8 mouse cellular contexts compared by ENCODE assay signal in genomic region chr10:18545813-18546235, GRCm38 (mm10). TPM values are rescaled to one million over a fixed set of nuclear protein-coding genes. Genes with fewer than 3 reads are reported as not detected.
DNase-seq lines count a peak whose midpoint lies in the region; ATAC-seq lines count a peak whose summit lies in the region.

TSS of gene Hebp2 (minus strand) at chr10:18546076.

- WGBS in hindbrain, embryonic 16.5 days: 0% methylated on average over 22 of the region's 22 CpGs
- under 1% methylated on average over 22 of the region's 22 CpGs for WGBS in limb, embryonic 12.5 days
- WGBS in midbrain, embryonic 11.5 days: under 1% methylated on average over 22 of the region's 22 CpGs

- no peaks in the 10 kb centered on the region for H3K9me3 ChIP-seq in hindbrain, embryonic 16.5 days (ENCODE audit: control insufficient read depth, low read length)
- no peaks in the 10 kb centered on the region for H3K9me3 ChIP-seq in limb, embryonic 12.5 days
- H3K9me3 ChIP-seq in midbrain, embryonic 11.5 days (ENCODE audit: control insufficient read depth, low read length): no peaks in the 10 kb centered on the region

- peak; percentile 33 for DNase-seq in adrenal gland, adult 8-10 months
- DNase-seq in cerebellum, postnatal 14 days: peak; percentile 85
- DNase-seq in frontal cortex, postnatal 36 days (ENCODE audit: low spot score in 2 of 2): peak; percentile 54 to 62
- DNase-seq in midbrain, embryonic 11.5 days (ENCODE audit: low spot score, missing footprints): peak; percentile 98
- peak; percentile 69 for DNase-seq in right cerebral cortex, postnatal 4 days
- no peak for DNase-seq in spleen, adult 12 weeks (ENCODE audit: low spot score)

- peak within 1 kb of the TSS; percentile 77 for H3K27ac ChIP-seq in hindbrain, embryonic 16.5 days (ENCODE audit: low read depth, low read length)
- H3K27ac ChIP-seq in limb, embryonic 12.5 days: no peak within 1 kb of the TSS
- no peak within 1 kb of the TSS for H3K27ac ChIP-seq in midbrain, embryonic 11.5 days (ENCODE audit: low read depth, low read length)

- H3K27me3 ChIP-seq in hindbrain, embryonic 16.5 days (replicated peaks; ENCODE audit: control insufficient read depth, insufficient read depth, low read length): no peaks in the 10 kb centered on the region
- H3K27me3 ChIP-seq in limb, embryonic 12.5 days: peaks cover 14% of the 10 kb centered on the region; the same call in 1 of the 2 replicates
- H3K27me3 ChIP-seq in midbrain, embryonic 11.5 days (ENCODE audit: control insufficient read depth, insufficient read depth, low read length): no peaks in the 10 kb centered on the region

- H3K36me3 ChIP-seq in hindbrain, embryonic 16.5 days (ENCODE audit: control insufficient read depth, insufficient read depth, low read length): no peaks in the 10 kb centered on the region
- H3K36me3 ChIP-seq in limb, embryonic 12.5 days: 0 out of 2 replicates have a peak, but pooled peaks cover 2% of the 10 kb centered on the region
- H3K36me3 ChIP-seq in midbrain, embryonic 11.5 days (ENCODE audit: control insufficient read depth, insufficient read depth, low read length): no peaks in the 10 kb centered on the region

- peak within 1 kb of the TSS; percentile 72 for H3K4me3 ChIP-seq in hindbrain, embryonic 16.5 days (ENCODE audit: low read length)
- H3K4me3 ChIP-seq in limb, embryonic 12.5 days (replicated peaks): peak within 1 kb of the TSS; percentile 60
- H3K4me3 ChIP-seq in midbrain, embryonic 11.5 days (ENCODE audit: low read depth, low read length): peak within 1 kb of the TSS; percentile 52

- peak within 1 kb of the TSS; percentile 96 for H3K4me2 ChIP-seq in hindbrain, embryonic 16.5 days (ENCODE audit: low read length)
- peak within 1 kb of the TSS; percentile 76 for H3K4me2 ChIP-seq in limb, embryonic 12.5 days
- H3K4me2 ChIP-seq in midbrain, embryonic 11.5 days: peak within 1 kb of the TSS; percentile 86

- peaks cover 5% of the 10 kb centered on the region for H3K4me1 ChIP-seq in hindbrain, embryonic 16.5 days (ENCODE audit: control insufficient read depth, insufficient read depth, low read depth, low read length)
- H3K4me1 ChIP-seq in limb, embryonic 12.5 days (replicated peaks): peaks cover 9% of the 10 kb centered on the region; the same call in 1 of the 2 replicates
- H3K4me1 ChIP-seq in midbrain, embryonic 11.5 days (ENCODE audit: control insufficient read depth, insufficient read depth, low read length): no peaks in the 10 kb centered on the region

- peak; percentile 91 for ATAC-seq in hindbrain, embryonic 16.5 days
- ATAC-seq in limb, embryonic 12.5 days (ENCODE audit: insufficient number of reproducible peaks, insufficient read depth, low FRiP score, low TSS enrichment, low read depth): peak; percentile 82
- ATAC-seq in midbrain, embryonic 11.5 days (ENCODE audit: low FRiP score): peak; percentile 96

- peak within 1 kb of the TSS; percentile 87 for H3K9ac ChIP-seq in hindbrain, embryonic 16.5 days (ENCODE audit: low read depth, low read length)
- peak within 1 kb of the TSS; percentile 70 for H3K9ac ChIP-seq in limb, embryonic 12.5 days (replicated peaks)
- H3K9ac ChIP-seq in midbrain, embryonic 11.5 days (ENCODE audit: low read length): peak within 1 kb of the TSS; percentile 73

RNA-seq across cellular contexts. Expression of gene Hebp2, which starts in this region (rescaled TPM):
- 1 to 10 TPM; 3.6 to 7.0 (median 5.8) TPM for total RNA-seq in adrenal gland, adult 8-10 months (2022)
- 13.7 and 20.2 TPM in 2 replicates for polyA plus RNA-seq in hindbrain, embryonic 16.5 days (2015; fragmentation: Nextera tagmentation; extraction: Ambion mirVana)
- 19.7 and 20.0 TPM in 2 replicates for polyA plus RNA-seq in limb, embryonic 12.5 days (2016; fragmentation: Nextera tagmentation; extraction: Ambion mirVana)
- 12.3 and 14.6 TPM in 2 replicates for polyA plus RNA-seq in midbrain, embryonic 11.5 days (2014; fragmentation: Nextera tagmentation; extraction: Ambion mirVana)
